In the genomic region with DNA sequence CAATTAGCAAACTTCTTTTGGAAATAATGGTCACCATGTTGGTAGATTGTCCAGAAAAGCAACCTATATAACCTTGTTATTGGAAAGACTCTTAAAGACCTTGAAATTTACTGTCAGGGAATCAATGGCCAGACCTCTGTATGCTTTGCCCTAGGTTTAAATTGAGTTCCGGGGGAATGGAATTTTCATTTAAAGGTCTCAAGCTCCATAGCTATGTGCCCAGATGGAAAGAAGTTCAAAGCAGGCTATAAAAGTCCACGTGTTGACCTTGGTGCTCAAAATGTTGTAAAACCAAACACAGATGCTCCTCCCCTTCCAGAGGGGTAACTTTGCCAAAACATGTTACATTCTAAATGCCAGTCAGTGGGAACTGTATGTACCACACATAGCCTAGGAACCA, we compare ENCODE assay signal across 27 mouse cellular contexts. TPM values are rescaled to one million over a fixed set of nuclear protein-coding genes. Genes with fewer than 3 reads are reported as not detected.
"Had no signal": no experiment of that assay in that cellular context is flagged by ENCODE, and none has a peak within 500 bp of the region (broad histone marks: within the 10 kb centered on the region; RNA-seq: fewer than 3 reads in every experiment).

No protein-coding gene starts in this region.

- H3K27me3 ChIP-seq: heart, embryonic 12.5 days; kidney, embryonic 15.5 days; limb, embryonic 15.5 days; liver, embryonic 12.5 days had no signal

- H3K4me2 ChIP-seq: heart, embryonic 12.5 days; hindbrain, embryonic 12.5 days; hindbrain, embryonic 14.5 days; kidney, embryonic 15.5 days; limb, embryonic 15.5 days; liver, embryonic 12.5 days had no signal

- ATAC-seq: forebrain, embryonic 16.5 days; hindbrain, embryonic 16.5 days; intestine, embryonic 16.5 days; liver, embryonic 12.5 days had no signal

- H3K9ac ChIP-seq: heart, embryonic 12.5 days; hindbrain, embryonic 12.5 days; hindbrain, embryonic 14.5 days; kidney, embryonic 15.5 days; limb, embryonic 15.5 days; liver, embryonic 12.5 days; liver, embryonic 14.5 days had no signal

- H3K36me3 ChIP-seq: heart, embryonic 10.5 days; heart, embryonic 12.5 days; hindbrain, embryonic 10.5 days; hindbrain, embryonic 12.5 days; kidney, embryonic 15.5 days; limb, embryonic 15.5 days; liver, embryonic 12.5 days had no signal

- DNase-seq: gastrocnemius, adult 2 months; gastrocnemius, postnatal 10 days; gastrocnemius, postnatal 25 days; heart, adult 18-20 months; heart, postnatal 10 days; heart, postnatal 4 days; kidney, adult 11 months; kidney, adult 2 months; kidney, adult 9 months; kidney, postnatal 14 days; kidney, postnatal 36 days; layer of hippocampus, postnatal 36 days; left cerebral cortex, postnatal 4 days had no signal

- H3K27ac ChIP-seq: gastrocnemius, adult 2 months; heart, embryonic 10.5 days; hindbrain, embryonic 10.5 days; hindbrain, embryonic 12.5 days; hindbrain, embryonic 14.5 days; kidney, embryonic 15.5 days; kidney, postnatal 0 days; limb, embryonic 15.5 days; liver, embryonic 12.5 days; liver, embryonic 14.5 days had no signal

- H3K9me3 ChIP-seq: heart, embryonic 10.5 days; heart, embryonic 12.5 days; hindbrain, embryonic 10.5 days; hindbrain, embryonic 12.5 days; kidney, embryonic 15.5 days; limb, embryonic 15.5 days; liver, embryonic 12.5 days had no signal

- H3K4me1 ChIP-seq: heart, embryonic 12.5 days; liver, embryonic 12.5 days had no signal

- H3K4me3 ChIP-seq: gastrocnemius, adult 2 months; heart, embryonic 10.5 days; heart, embryonic 12.5 days; hindbrain, embryonic 10.5 days; hindbrain, embryonic 12.5 days; kidney, embryonic 15.5 days; limb, embryonic 15.5 days; liver, embryonic 12.5 days had no signal

RNA-seq across cellular contexts. Expression of a gene that starts 3.0 kb away (rescaled TPM):
- polyA plus RNA-seq: liver, adult 2 months had no signal
